Mouse (Mus musculus) myocyte (in vitro differentiated cells): ENCODE measurements at regions not wholly inside any gene's neighbourhood (a gene's known extent, or its start where the extent isn't known, plus 50 kb on each side); places are given as distances from the start of the nearest gene placed in this dataset.

Experiments
- POLR2A ChIP-seq: IDR thresholded peaks from one replicate; pipeline ENCODE4 v1.6.1; 2011; ENCODE audit warnings: low read depth, mild to moderate bottlenecking, control low read depth, moderate library complexity; ENCODE audit not compliant: insufficient read length
- POLR2AphosphoS2 ChIP-seq: IDR thresholded peaks from one replicate; pipeline ENCODE4 v1.6.1; 2011; ENCODE audit warnings: low read depth, control low read depth; ENCODE audit not compliant: insufficient read length
- SRF ChIP-seq: IDR thresholded peaks from one replicate; pipeline ENCODE4 v1.6.1; 2011; ENCODE audit warnings: low read depth; ENCODE audit not compliant: control insufficient read depth, insufficient read length
- TCF12 ChIP-seq: IDR thresholded peaks from one replicate; pipeline ENCODE4 v1.6.1; 2011; ENCODE audit warnings: mild to moderate bottlenecking, control low read depth; ENCODE audit not compliant: poor library complexity, insufficient read depth, severe bottlenecking
- TCF3 ChIP-seq: IDR thresholded peaks from one replicate; pipeline ENCODE4 v1.6.1; 2011; ENCODE audit warnings: low read depth, control low read depth; ENCODE audit not compliant: insufficient read length
- USF1 ChIP-seq: IDR thresholded peaks from one replicate; pipeline ENCODE4 v1.6.1; 2011; ENCODE audit warnings: low read depth, mild to moderate bottlenecking, control low read depth, moderate library complexity

- TF ChIP-seq USF1 (no peak), POLR2A (no peak), POLR2AphosphoS2 (no peak), TCF3 (no peak), TCF12 (no peak), SRF (no peak)
Observed at GRCm38 (mm10) chr1:80069141-80069540, 149.1 kb downstream of the Fam124b start.
